ENCODE assay signal across 16 mouse cellular contexts in the genomic region with DNA sequence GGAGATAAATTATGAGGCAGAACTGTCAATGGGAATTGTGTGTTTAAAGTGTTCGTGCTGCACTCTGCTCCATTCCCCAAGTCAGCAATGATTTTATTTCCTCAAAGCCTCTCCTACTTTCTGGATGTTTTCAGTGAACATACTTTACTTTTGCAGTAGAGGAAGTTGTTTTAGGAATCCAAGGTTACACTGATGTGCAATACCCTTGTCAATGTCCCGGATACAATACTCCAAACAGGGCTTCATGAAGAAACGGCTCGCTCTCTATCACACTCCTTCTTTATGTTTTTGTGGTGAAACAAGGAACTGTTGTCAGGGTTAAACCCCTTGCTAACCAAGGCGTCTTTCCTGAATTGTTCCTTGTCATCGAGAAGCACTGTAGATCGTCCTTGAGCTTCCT. TPM values are rescaled to one million over a fixed set of nuclear protein-coding genes. Genes with fewer than 3 reads are reported as not detected.
DNase-seq lines count a peak whose midpoint lies in the region; ATAC-seq and TF ChIP-seq lines count a peak whose summit lies in the region.
"Had no signal": no experiment of that assay in that cellular context is flagged by ENCODE, and none has a peak within 500 bp of the region (broad histone marks: within the 10 kb centered on the region; RNA-seq: fewer than 3 reads in every experiment).

No protein-coding gene starts in this region.

- H3K27ac ChIP-seq in heart, embryonic 12.5 days (ENCODE audit: poor library complexity, severe bottlenecking) = 0 out of 2 replicates have a peak overlapping the region, but pooled peaks have one; percentile 24
- H3K27ac ChIP-seq in kidney, postnatal 0 days = 0 out of 2 replicates have a peak overlapping the region, but pooled peaks have one; percentile 5
- no peak overlapping the region; the same call in 1 of the 2 replicates for H3K27ac ChIP-seq in kidney, embryonic 14.5 days (ENCODE audit: low read depth, low read length)
- peak overlapping the region; percentile 89 for H3K27ac ChIP-seq in embryonic fibroblast, embryonic 13.5 days (ENCODE audit: insufficient read depth, low read length)
- peak overlapping the region; percentile 33; the same call in 1 of the 2 replicates for H3K27ac ChIP-seq in olfactory bulb, adult 2 months (ENCODE audit: insufficient read depth, low read depth, low read length)
- H3K27ac ChIP-seq: hindbrain, embryonic 14.5 days; midbrain, embryonic 10.5 days; neural tube, embryonic 15.5 days had no signal

- 49% methylated on average over 7 of the region's 7 CpGs for WGBS in heart, embryonic 12.5 days
- 56% methylated on average over 7 of the region's 7 CpGs for WGBS in kidney, postnatal 0 days
- 61% methylated on average over 7 of the region's 7 CpGs for WGBS in kidney, embryonic 14.5 days
- WGBS in olfactory bulb, adult 2 months = 53% methylated on average over 7 of the region's 7 CpGs

- H3K4me1 ChIP-seq in heart, embryonic 12.5 days (replicated peaks) = peaks cover 64% of the 10 kb centered on the region
- H3K4me1 ChIP-seq in kidney, postnatal 0 days (replicated peaks; ENCODE audit: insufficient read depth, low read length) = 0 out of 2 replicates have a peak, but pooled peaks cover 8% of the 10 kb centered on the region
- H3K4me1 ChIP-seq in kidney, embryonic 14.5 days (ENCODE audit: control insufficient read depth, insufficient read depth, low read length) = peaks cover 15% of the 10 kb centered on the region; the same call in 1 of the 2 replicates
- peaks cover 35% of the 10 kb centered on the region for H3K4me1 ChIP-seq in embryonic fibroblast, embryonic 13.5 days (ENCODE audit: control insufficient read depth, insufficient read depth, low read length)
- H3K4me1 ChIP-seq in olfactory bulb, adult 2 months (ENCODE audit: control insufficient read depth, insufficient read depth, low read length) = peaks cover 14% of the 10 kb centered on the region

- no peaks in the 10 kb centered on the region for H3K27me3 ChIP-seq in heart, embryonic 12.5 days (replicated peaks)
- H3K27me3 ChIP-seq in kidney, postnatal 0 days (ENCODE audit: insufficient read depth, low read length) = no peaks in the 10 kb centered on the region
- H3K27me3 ChIP-seq in kidney, embryonic 14.5 days (ENCODE audit: control insufficient read depth, insufficient read depth, low read length) = no peaks in the 10 kb centered on the region
- H3K27me3 ChIP-seq: neural tube, embryonic 15.5 days had no signal

- DNase-seq in heart, postnatal 14 days = no peak
- DNase-seq in kidney, postnatal 0 days (ENCODE audit: low spot score) = no peak
- no peak for DNase-seq in embryo, embryonic 11 days
- DNase-seq: B cell, adult 2 months; cerebellum, postnatal 25 days; kidney, adult 8-10 months; liver, postnatal 0 days; thymus, postnatal 4 days had no signal

- peaks cover 6% of the 10 kb centered on the region; the same call in 1 of the 2 replicates for H3K36me3 ChIP-seq in heart, embryonic 12.5 days
- H3K36me3 ChIP-seq in kidney, postnatal 0 days (ENCODE audit: insufficient read depth, low read length) = no peaks in the 10 kb centered on the region
- H3K36me3 ChIP-seq in kidney, embryonic 14.5 days (ENCODE audit: control insufficient read depth, insufficient read depth, low read length) = no peaks in the 10 kb centered on the region
- H3K36me3 ChIP-seq: midbrain, embryonic 10.5 days; neural tube, embryonic 15.5 days had no signal

- TF ChIP-seq CTCF in kidney, postnatal 0 days (IDR thresholded peaks at IDR 0.05; ENCODE audit: low read depth) = no peak
- no peak for TF ChIP-seq CTCF in embryonic fibroblast, embryonic 13.5 days (IDR thresholded peaks at IDR 0.05; ENCODE audit: borderline replicate concordance, insufficient read depth, low read length)
- no peak for TF ChIP-seq CTCF in olfactory bulb, adult 2 months (IDR thresholded peaks at IDR 0.05; ENCODE audit: insufficient read depth, low read depth, low read length)

- TF ChIP-seq POLR2A in embryonic fibroblast, embryonic 13.5 days (IDR thresholded peaks at IDR 0.05; ENCODE audit: low read depth, low read length) = no peak
- no peak for TF ChIP-seq POLR2A in olfactory bulb, adult 2 months (IDR thresholded peaks at IDR 0.05; ENCODE audit: insufficient read depth, low read depth, low read length)

- no peak overlapping the region for H3K4me2 ChIP-seq in heart, embryonic 12.5 days
- H3K4me2 ChIP-seq in kidney, postnatal 0 days (ENCODE audit: low read length) = no peak overlapping the region
- no peak overlapping the region for H3K4me2 ChIP-seq in kidney, embryonic 14.5 days (replicated peaks; ENCODE audit: low read depth, low read length)
- H3K4me2 ChIP-seq: hindbrain, embryonic 14.5 days; neural tube, embryonic 15.5 days had no signal

- H3K9ac ChIP-seq in heart, embryonic 12.5 days = peak overlapping the region; percentile 26; the same call in 1 of the 2 replicates
- no peak overlapping the region for H3K9ac ChIP-seq in kidney, postnatal 0 days (ENCODE audit: low read depth, low read length)
- no peak overlapping the region for H3K9ac ChIP-seq in kidney, embryonic 14.5 days (ENCODE audit: low read depth, low read length)
- H3K9ac ChIP-seq: hindbrain, embryonic 14.5 days; liver, postnatal 0 days; neural tube, embryonic 15.5 days had no signal

- no peak for ATAC-seq in heart, embryonic 12.5 days (ENCODE audit: insufficient number of reproducible peaks, low FRiP score)
- ATAC-seq in kidney, postnatal 0 days (replicated peaks; ENCODE audit: low FRiP score, low read depth) = no peak
- no peak for ATAC-seq in kidney, embryonic 14.5 days (ENCODE audit: low FRiP score, low TSS enrichment)
- ATAC-seq in CD4-positive, CD25-positive, alpha-beta regulatory T cell, adult 4 months = no peak

- intact Hi-C loops in heart, postnatal 14 days (cut with DNase I) = loop anchor here (2.0 to 10.0 kb wide), 4 partner anchors 44 to 350 kb away; no protein-coding TSS in a partner anchor

- no peak overlapping the region for H3K4me3 ChIP-seq in heart, embryonic 12.5 days
- no peak overlapping the region for H3K4me3 ChIP-seq in kidney, postnatal 0 days (replicated peaks; ENCODE audit: low read depth, low read length)
- H3K4me3 ChIP-seq in kidney, embryonic 14.5 days (ENCODE audit: low read length) = no peak overlapping the region
- H3K4me3 ChIP-seq in embryonic fibroblast, embryonic 13.5 days (ENCODE audit: insufficient read depth, low read length) = no peak overlapping the region
- no peak overlapping the region for H3K4me3 ChIP-seq in olfactory bulb, adult 2 months (ENCODE audit: insufficient read depth, low read depth, low read length)
- H3K4me3 ChIP-seq: midbrain, embryonic 10.5 days; neural tube, embryonic 15.5 days had no signal

- no peaks in the 10 kb centered on the region for H3K9me3 ChIP-seq in heart, embryonic 12.5 days (replicated peaks)
- H3K9me3 ChIP-seq in kidney, postnatal 0 days (replicated peaks; ENCODE audit: low read length) = no peaks in the 10 kb centered on the region
- no peaks in the 10 kb centered on the region for H3K9me3 ChIP-seq in kidney, embryonic 14.5 days (ENCODE audit: control insufficient read depth, low read length)
- H3K9me3 ChIP-seq: midbrain, embryonic 10.5 days; neural tube, embryonic 15.5 days had no signal

RNA-seq across cellular contexts. Expression of gene Rassf8, which starts 45.8 kb away (rescaled TPM):
- polyA plus RNA-seq in heart, embryonic 12.5 days (2016; fragmentation: Nextera tagmentation; extraction: Ambion mirVana) = 8.8 and 10.6 TPM in 2 replicates
- 10 to 100 TPM; 58.2 to 58.4 TPM for total RNA-seq in heart, postnatal 14 days (2021)
- 10.3 and 11.0 TPM in 2 replicates for polyA plus RNA-seq in kidney, postnatal 0 days (2015; fragmentation: Nextera tagmentation; extraction: Ambion mirVana)
- polyA plus RNA-seq in kidney, embryonic 14.5 days (2014; fragmentation: Nextera tagmentation; extraction: Ambion mirVana) = 11.5 TPM in 2 replicates
- polyA plus RNA-seq in embryonic fibroblast, embryonic 13.5 days (2011; ENCODE audit: insufficient read length, low read depth, missing spikeins) = 65.0 and 73.0 TPM in 2 replicates
- not detected in 2 replicates for polyA plus RNA-seq in olfactory bulb, adult 2 months (2012; ENCODE audit: insufficient read depth, insufficient read length, low replicate concordance, missing spikeins)
- under 1 TPM in 1 of 2 experiments, not detected in 1; 0.13 TPM for polyA plus RNA-seq in CD4-positive, CD25-positive, alpha-beta regulatory T cell, adult 4 months (2017; shearing (Covaris generic))
